ENCODE assay signal across 25 mouse cellular contexts in genomic region chr3:131594361-131594760, GRCm38 (mm10). TPM values are rescaled to one million over a fixed set of nuclear protein-coding genes. Genes with fewer than 3 reads are reported as not detected.
DNase-seq lines count a peak whose midpoint lies in the region; ATAC-seq lines count a peak whose summit lies in the region.
"Had no signal": no experiment of that assay in that cellular context is flagged by ENCODE, and none has a peak within 500 bp of the region (broad histone marks: within the 10 kb centered on the region; RNA-seq: fewer than 3 reads in every experiment).

No protein-coding gene starts in this region.

- no peak overlapping the region for H3K9ac ChIP-seq in midbrain, embryonic 11.5 days (ENCODE audit: low read length)
- H3K9ac ChIP-seq in midbrain, embryonic 14.5 days (replicated peaks; ENCODE audit: low read length): no peak overlapping the region
- H3K9ac ChIP-seq: heart, embryonic 15.5 days; hindbrain, embryonic 14.5 days; liver, embryonic 15.5 days; lung, embryonic 15.5 days; neural tube, embryonic 13.5 days had no signal

- H3K27me3 ChIP-seq in midbrain, embryonic 11.5 days (ENCODE audit: control insufficient read depth, insufficient read depth, low read length): no peaks in the 10 kb centered on the region
- no peaks in the 10 kb centered on the region for H3K27me3 ChIP-seq in midbrain, embryonic 14.5 days (ENCODE audit: control insufficient read depth, insufficient read depth, low read length)
- H3K27me3 ChIP-seq: heart, embryonic 15.5 days; liver, embryonic 15.5 days; lung, embryonic 15.5 days; neural tube, embryonic 13.5 days had no signal

- no peaks in the 10 kb centered on the region for H3K36me3 ChIP-seq in midbrain, embryonic 11.5 days (ENCODE audit: control insufficient read depth, insufficient read depth, low read length)
- H3K36me3 ChIP-seq in midbrain, embryonic 14.5 days (ENCODE audit: control insufficient read depth, insufficient read depth, low read length): peaks cover 13% of the 10 kb centered on the region
- H3K36me3 ChIP-seq: liver, embryonic 15.5 days had no signal

- 97% methylated on average over 11 of the region's 11 CpGs for WGBS in midbrain, embryonic 11.5 days
- 98% methylated on average over 11 of the region's 11 CpGs for WGBS in midbrain, embryonic 14.5 days

- no peak for ATAC-seq in midbrain, embryonic 11.5 days (ENCODE audit: low FRiP score)
- ATAC-seq in midbrain, embryonic 14.5 days (ENCODE audit: low FRiP score, low TSS enrichment): no peak
- ATAC-seq: inflammation-experienced regulatory T-cells, adult 6 months; midbrain, embryonic 16.5 days had no signal

- H3K4me3 ChIP-seq in midbrain, embryonic 11.5 days (ENCODE audit: low read depth, low read length): no peak overlapping the region
- no peak overlapping the region for H3K4me3 ChIP-seq in midbrain, embryonic 14.5 days (replicated peaks; ENCODE audit: low read depth, low read length)
- H3K4me3 ChIP-seq: embryonic facial prominence, embryonic 10.5 days; forebrain, embryonic 10.5 days; gastrocnemius, adult 2 months; heart, embryonic 15.5 days; liver, embryonic 15.5 days; lung, embryonic 15.5 days; myocyte; neural tube, embryonic 13.5 days had no signal

- no peaks in the 10 kb centered on the region for H3K9me3 ChIP-seq in midbrain, embryonic 11.5 days (ENCODE audit: control insufficient read depth, low read length)
- H3K9me3 ChIP-seq in midbrain, embryonic 14.5 days (ENCODE audit: control insufficient read depth, low read length): no peaks in the 10 kb centered on the region
- H3K9me3 ChIP-seq: embryonic facial prominence, embryonic 10.5 days; forebrain, embryonic 10.5 days; heart, embryonic 15.5 days; liver, embryonic 15.5 days; lung, embryonic 15.5 days; neural tube, embryonic 13.5 days had no signal

- DNase-seq in midbrain, embryonic 11.5 days (ENCODE audit: low spot score, missing footprints): peak; percentile 39
- no peak for DNase-seq in midbrain, embryonic 14.5 days
- peak; percentile 35 for DNase-seq in brain, adult 2 months (ENCODE audit: low read depth, low spot score)
- peak; percentile 54 to 83 for DNase-seq in layer of hippocampus, adult 18-20 months (ENCODE audit: low spot score in 2 of 2)
- DNase-seq in layer of hippocampus, postnatal 14 days (ENCODE audit: low spot score in 2 of 2): peak; percentile 39 to 81
- DNase-seq in lung, postnatal 10 days: no peak
- no peak for DNase-seq in frontal cortex, adult 2 months (ENCODE audit: extremely low spot score in 1 of 2, low spot score in 1 of 2)
- DNase-seq: adrenal gland, postnatal 25 days; cerebellum, adult 9-10 months; gastrocnemius, adult 2 months; heart, postnatal 4 days; kidney, adult 8-10 months; kidney, postnatal 10 days; lung, postnatal 4 days; thymus, postnatal 25 days had no signal

- H3K27ac ChIP-seq in midbrain, embryonic 11.5 days (ENCODE audit: low read depth, low read length): no peak overlapping the region
- H3K27ac ChIP-seq in midbrain, embryonic 14.5 days (replicated peaks; ENCODE audit: low read depth, low read length): no peak overlapping the region
- H3K27ac ChIP-seq: embryonic facial prominence, embryonic 10.5 days; forebrain, embryonic 10.5 days; gastrocnemius, adult 2 months; heart, embryonic 15.5 days; hindbrain, embryonic 14.5 days; liver, embryonic 15.5 days; lung, embryonic 15.5 days had no signal

- no peaks in the 10 kb centered on the region for H3K4me1 ChIP-seq in midbrain, embryonic 11.5 days (ENCODE audit: control insufficient read depth, insufficient read depth, low read length)
- H3K4me1 ChIP-seq in midbrain, embryonic 14.5 days (ENCODE audit: control insufficient read depth, insufficient read depth, low read length): no peaks in the 10 kb centered on the region
- H3K4me1 ChIP-seq: forebrain, embryonic 10.5 days; heart, embryonic 15.5 days; liver, embryonic 15.5 days; lung, embryonic 15.5 days; neural tube, embryonic 13.5 days had no signal

- H3K4me2 ChIP-seq in midbrain, embryonic 11.5 days: no peak overlapping the region
- no peak overlapping the region for H3K4me2 ChIP-seq in midbrain, embryonic 14.5 days (ENCODE audit: low read length)
- H3K4me2 ChIP-seq: heart, embryonic 15.5 days; hindbrain, embryonic 14.5 days; liver, embryonic 15.5 days; lung, embryonic 15.5 days; neural tube, embryonic 13.5 days had no signal

RNA-seq across cellular contexts. Expression of gene Papss1, which starts 29.8 kb away (rescaled TPM):
- polyA plus RNA-seq in midbrain, embryonic 11.5 days (2014; fragmentation: Nextera tagmentation; extraction: Ambion mirVana): 72.5 and 82.4 TPM in 2 replicates
- polyA plus RNA-seq in midbrain, embryonic 14.5 days (2014; fragmentation: Nextera tagmentation; extraction: Ambion mirVana): 111 and 127 TPM in 2 replicates
- total RNA-seq in layer of hippocampus, adult 18-20 months (2021): 10 to 100 TPM; 71.5 to 76.5 TPM
- total RNA-seq in layer of hippocampus, postnatal 14 days (2021): 10 to 100 TPM; 78.7 to 83.7 TPM
- 66.6 and 73.3 TPM in 2 replicates for polyA plus RNA-seq in frontal cortex, adult 2 months (2012; rRNA removed)

Comparison
In these comparisons a context has a peak if more than half of its experiments do, and no peak if none do; other contexts are left out.
1. DNase-seq: peak in midbrain, embryonic 11.5 days (single experiment), brain, adult 2 months (single experiment), layer of hippocampus, adult 18-20 months (2 of 2) and layer of hippocampus, postnatal 14 days (2 of 2); none in midbrain, embryonic 14.5 days (single experiment), lung, postnatal 10 days (single experiment) and frontal cortex, adult 2 months (0 of 2).